Mouse (Mus musculus) small intestine, adult 2 months (tissue): ENCODE measurements around the gene Yars.

Experiments
- CTCF ChIP-seq: fragments of 200-500 bp; IDR thresholded peaks from 2 replicates; pipeline ENCODE4 v1.5.1; 2012; ENCODE audit warnings: low read depth, mild to moderate bottlenecking, control low read depth, inconsistent platforms, low read length, moderate library complexity, mixed read lengths; ENCODE audit not compliant: insufficient replicate concordance, insufficient read length; ENCODE audit errors: extremely low read depth
- POLR2A ChIP-seq: fragments of 200-500 bp; IDR thresholded peaks from 2 replicates; pipeline ENCODE4 v1.6.1; 2012; ENCODE audit warnings: low read depth, mild to moderate bottlenecking, control low read depth, inconsistent platforms, low read length, moderate library complexity

DNA sequence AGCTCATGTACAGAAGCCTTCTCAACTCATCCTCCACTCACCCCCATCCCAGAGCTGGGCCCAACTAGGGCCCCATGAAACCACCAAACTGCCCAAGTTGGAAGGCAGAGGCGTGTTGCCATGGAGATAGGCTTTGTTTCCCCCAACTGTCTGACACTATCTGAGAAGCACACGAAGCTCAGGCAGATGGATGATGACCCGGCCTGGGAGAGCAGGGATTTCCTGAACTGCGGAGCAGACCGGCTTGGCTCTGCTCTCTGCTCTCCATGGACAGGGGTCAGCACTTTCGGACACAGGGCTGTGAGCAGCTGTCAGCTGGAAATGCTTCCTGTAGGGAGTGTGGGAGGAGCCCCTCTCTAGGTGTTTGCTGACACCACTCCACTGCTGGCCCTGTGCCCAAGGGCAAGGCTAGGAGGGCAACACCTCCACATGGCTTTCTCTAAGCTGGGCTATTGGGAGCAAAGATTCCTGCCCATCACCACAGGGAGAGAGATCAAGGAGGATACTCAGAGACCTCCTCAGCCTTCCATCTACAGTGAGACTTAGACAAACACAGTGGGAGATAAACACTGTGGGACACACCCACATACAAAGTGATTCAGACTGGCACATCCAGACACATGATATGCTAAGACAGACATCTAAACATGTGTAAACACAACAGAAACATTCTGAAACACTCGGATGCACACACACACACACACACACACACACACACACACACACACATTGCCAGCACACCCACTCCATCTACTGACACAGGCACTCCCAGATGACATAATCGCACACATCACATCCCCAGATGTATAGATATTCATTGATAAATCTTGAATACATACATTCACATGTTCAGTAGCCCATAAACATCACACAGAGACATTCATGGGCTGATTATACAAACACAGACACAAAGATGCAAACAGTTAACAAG, 67.2 kb downstream of the Yars start:
- TF ChIP-seq POLR2A: no peak
- no peak for TF ChIP-seq CTCF
